Mouse (Mus musculus): ENCODE data around the gene Olfr221.

- TF ChIP-seq GATA1 (IDR thresholded peaks at IDR 0.05; ENCODE audit: borderline replicate concordance, low read length): no peak
- TF ChIP-seq FLI1 (IDR thresholded peaks at IDR 0.05; ENCODE audit: low read length): no peak
Measured at GRCm38 (mm10) chr14:51997483-51997882, 44.8 kb downstream of the Olfr221 start.

Measured in megakaryocyte, embryonic 14.5 days (primary cell).